Mouse (Mus musculus) heart, embryonic 11.5 days (tissue): Measurements from ENCODE around the gene Birc6. TPM values are rescaled to one million over a fixed set of nuclear protein-coding genes. Genes with fewer than 3 reads are reported as not detected.

Experiments used
- ATAC-seq: fragments of 200-750 bp; cut with Nextera tagmentation; replicated peaks from 2 replicates; pipeline ENCODE4 v1.8.0; 2017; ENCODE audit warnings: moderate library complexity; ENCODE audit not compliant: insufficient number of reproducible peaks, low FRiP score, low TSS enrichment
- H3K27ac ChIP-seq: fragments of 300-500 bp; sonication (generic); 2 replicates; pipeline ENCODE4 v1.5.1; 2014; ENCODE audit warnings: mild to moderate bottlenecking, low read depth, low read length
- H3K27me3 ChIP-seq: fragments of 300-500 bp; sonication (generic); 2 replicates; pipeline ENCODE4 v1.6.1; 2014; ENCODE audit warnings: mild to moderate bottlenecking, low read length, mixed read lengths; ENCODE audit not compliant: control insufficient read depth, insufficient read depth
- H3K36me3 ChIP-seq: fragments of 300-500 bp; sonication (generic); 2 replicates; pipeline ENCODE4 v1.6.1; 2014; ENCODE audit warnings: mild to moderate bottlenecking, low read length, moderate library complexity, mixed read lengths; ENCODE audit not compliant: control insufficient read depth, insufficient read depth
- H3K4me1 ChIP-seq: fragments of 300-500 bp; sonication (generic); 2 replicates; pipeline ENCODE4 v1.6.1; 2014; ENCODE audit warnings: low read length; ENCODE audit not compliant: control insufficient read depth, insufficient read depth
- H3K4me2 ChIP-seq: fragments of 300-500 bp; sonication (generic); 2 replicates; pipeline ENCODE4 v1.6.1; 2014; ENCODE audit warnings: mild to moderate bottlenecking, moderate library complexity
- H3K4me3 ChIP-seq: fragments of 300-500 bp; sonication (generic); 2 replicates; pipeline ENCODE4 v1.5.1; 2014; ENCODE audit warnings: low read depth, low read length
- H3K9ac ChIP-seq: fragments of 300-500 bp; sonication (generic); 2 replicates; pipeline ENCODE4 v1.6.1; 2014; ENCODE audit warnings: mild to moderate bottlenecking, low read depth, low read length, moderate library complexity
- H3K9me3 ChIP-seq: fragments of 300-500 bp; sonication (generic); replicated peaks from 2 replicates; pipeline ENCODE4 v1.6.1; 2016; ENCODE audit warnings: low read length; ENCODE audit not compliant: control insufficient read depth
- WGBS: fragments of 180-500 bp; shearing (Covaris S2); extraction: QIAGEN DNeasy Blood & Tissue Kit; methylation state at CpG from one replicate; pipeline ENCODE4 v1.1.7; 2014; ENCODE audit not compliant: insufficient replicate concordance; 5-methylcytosine and 5-hydroxymethylcytosine counted together
- polyA plus RNA-seq: library from polyadenylated mRNA; unstranded; fragments of >200 nt; fragmentation: Nextera tagmentation; extraction: Ambion mirVana; gene quantifications from 2 replicates; pipeline ENCODE4 v1.2.1, GENCODE M21; 2014

Gene Birc6
- polyA plus RNA-seq, 1 experiment from 2014 or later: 84.8 TPM

DNA sequence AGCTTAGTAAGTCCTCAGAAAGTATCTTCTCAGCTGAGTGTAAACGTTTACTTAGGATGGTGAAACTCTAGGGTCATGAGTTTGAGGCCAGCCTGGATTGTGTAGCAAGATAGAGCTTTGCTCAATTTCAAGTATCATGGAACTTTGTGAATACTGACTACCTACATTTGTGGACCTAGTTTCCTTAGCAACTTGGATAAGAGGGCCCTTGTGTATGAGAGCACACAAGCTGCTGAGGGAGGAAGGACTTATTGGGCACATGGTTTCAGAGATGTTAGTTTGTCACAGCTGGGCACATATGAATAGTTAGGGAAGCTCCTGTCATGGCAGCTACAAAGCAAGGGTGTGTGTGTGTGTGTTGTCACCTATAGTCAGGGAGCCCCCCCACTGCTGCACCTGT lies 52.6 kb downstream of the Birc6 start:
- Histone ChIP-seq H3K9me3 (no peaks in the 10 kb centered on the region), H3K4me1 (peaks cover 2% of the 10 kb centered on the region; the same call in 1 of the 2 replicates), H3K27me3 (no peaks in the 10 kb centered on the region), H3K36me3 (peaks cover 15% of the 10 kb centered on the region), H3K9ac (no peak overlapping the region), H3K27ac (no peak overlapping the region), H3K4me2 (no peak overlapping the region), H3K4me3 (no peak overlapping the region)
- no peak for ATAC-seq
- WGBS: 87% methylated on average over 1 of the region's 1 CpGs

DNA sequence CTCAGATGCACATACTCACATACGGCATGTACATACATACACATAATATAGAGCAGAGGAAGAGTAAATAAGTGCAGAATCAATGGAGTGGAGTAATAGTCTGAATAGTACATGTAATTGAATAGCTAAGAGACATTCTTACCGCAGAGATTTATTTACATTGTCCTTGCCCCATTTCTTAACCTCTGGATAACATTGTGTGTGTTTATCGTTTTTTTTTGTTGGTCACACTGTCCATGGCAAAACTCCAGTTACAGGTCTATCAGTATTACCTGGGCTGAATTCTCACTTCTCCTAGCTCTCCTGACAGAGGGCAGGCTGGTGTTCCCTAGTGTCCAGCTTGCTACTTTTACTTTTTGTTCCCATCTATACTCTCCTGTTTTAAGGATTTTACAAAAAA lies 58.7 kb downstream of the Birc6 start:
- 90% methylated on average over 3 of the region's 3 CpGs for WGBS
- Histone ChIP-seq H3K4me3 (no peak overlapping the region), H3K9ac (no peak overlapping the region), H3K9me3 (no peaks in the 10 kb centered on the region), H3K27ac (no peak overlapping the region), H3K4me1 (no peaks in the 10 kb centered on the region), H3K4me2 (no peak overlapping the region), H3K27me3 (no peaks in the 10 kb centered on the region), H3K36me3 (peaks cover 6% of the 10 kb centered on the region; the same call in 1 of the 2 replicates)
- no peak for ATAC-seq

DNA sequence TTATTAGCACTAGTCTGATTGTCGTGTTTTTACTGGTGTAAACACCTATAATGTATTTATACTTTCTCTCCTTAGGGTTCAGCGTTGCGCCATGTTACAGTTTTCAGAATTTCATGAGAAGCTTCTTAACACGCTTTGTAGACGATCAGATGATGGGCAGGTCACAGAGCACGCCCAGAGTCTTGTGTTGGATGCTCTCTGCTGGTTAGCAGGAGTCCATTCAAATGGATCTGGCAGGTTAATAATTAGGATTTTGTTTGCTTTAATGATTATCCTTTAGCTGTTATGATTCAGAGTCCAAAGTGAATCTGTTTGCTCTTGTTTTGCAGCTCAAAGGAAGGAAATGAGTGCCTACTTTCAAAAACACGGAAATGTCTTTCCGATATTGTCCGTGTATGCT lies 70.8 kb downstream of the Birc6 start:
- no peaks in the 10 kb centered on the region for H3K27me3 ChIP-seq
- WGBS: 96% methylated on average over 9 of the region's 9 CpGs
- H3K9me3 ChIP-seq: no peaks in the 10 kb centered on the region
- no peak overlapping the region for H3K9ac ChIP-seq
- H3K4me3 ChIP-seq: no peak overlapping the region
- no peak overlapping the region for H3K4me2 ChIP-seq
- H3K27ac ChIP-seq: no peak overlapping the region
- H3K4me1 ChIP-seq: no peaks in the 10 kb centered on the region
- peaks cover 23% of the 10 kb centered on the region for H3K36me3 ChIP-seq
- ATAC-seq: no peak

DNA sequence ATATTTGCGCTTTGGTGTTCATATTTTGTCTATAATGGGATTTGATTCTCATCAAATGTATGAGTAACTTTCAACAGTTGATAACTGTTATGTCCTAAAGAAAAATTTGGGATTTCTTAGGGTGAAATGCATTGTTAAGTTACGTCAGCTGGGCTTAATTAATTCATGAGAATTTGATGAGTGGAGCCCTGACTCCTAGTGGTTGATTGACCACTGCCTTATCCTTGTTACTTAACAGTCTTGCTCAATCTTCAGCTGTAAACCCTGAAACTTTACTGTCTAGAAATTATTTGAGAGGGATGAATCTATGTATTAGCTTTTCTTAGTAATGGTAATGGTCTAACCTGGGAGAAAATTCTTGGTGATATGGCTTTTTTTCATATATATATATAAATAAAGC lies 71.3 kb downstream of the Birc6 start:
- Histone ChIP-seq H3K36me3 (peaks cover 21% of the 10 kb centered on the region), H3K4me3 (no peak overlapping the region), H3K9ac (no peak overlapping the region), H3K4me2 (no peak overlapping the region), H3K27ac (no peak overlapping the region), H3K4me1 (no peaks in the 10 kb centered on the region), H3K27me3 (no peaks in the 10 kb centered on the region), H3K9me3 (no peaks in the 10 kb centered on the region)
- ATAC-seq: no peak
- WGBS: 97% methylated on average over 2 of the region's 2 CpGs

DNA sequence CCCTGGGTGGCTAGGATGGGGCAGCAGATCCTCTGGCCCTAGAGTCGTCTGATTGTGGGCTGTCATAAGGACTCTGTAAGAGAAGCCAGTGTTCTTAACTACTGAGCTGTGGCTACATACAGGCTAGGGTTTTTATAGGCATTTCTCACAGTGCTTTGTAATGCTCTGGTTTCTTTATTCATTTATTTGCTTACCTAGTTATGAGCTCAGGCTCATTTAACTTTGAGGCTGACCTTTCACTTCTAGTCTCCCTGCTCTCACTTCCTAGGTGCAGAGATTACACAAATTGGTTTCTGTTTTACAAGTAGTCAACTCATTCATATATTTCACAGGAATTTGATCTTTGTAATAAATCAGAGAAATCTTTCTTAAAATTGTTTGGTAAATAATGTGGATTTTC lies 73.1 kb downstream of the Birc6 start:
- ATAC-seq: no peak
- Histone ChIP-seq H3K27ac (no peak overlapping the region), H3K9ac (no peak overlapping the region), H3K27me3 (no peaks in the 10 kb centered on the region), H3K36me3 (peaks cover 19% of the 10 kb centered on the region), H3K4me2 (no peak overlapping the region), H3K9me3 (no peaks in the 10 kb centered on the region), H3K4me1 (no peaks in the 10 kb centered on the region), H3K4me3 (no peak overlapping the region)
- 77% methylated on average over 1 of the region's 1 CpGs for WGBS

DNA sequence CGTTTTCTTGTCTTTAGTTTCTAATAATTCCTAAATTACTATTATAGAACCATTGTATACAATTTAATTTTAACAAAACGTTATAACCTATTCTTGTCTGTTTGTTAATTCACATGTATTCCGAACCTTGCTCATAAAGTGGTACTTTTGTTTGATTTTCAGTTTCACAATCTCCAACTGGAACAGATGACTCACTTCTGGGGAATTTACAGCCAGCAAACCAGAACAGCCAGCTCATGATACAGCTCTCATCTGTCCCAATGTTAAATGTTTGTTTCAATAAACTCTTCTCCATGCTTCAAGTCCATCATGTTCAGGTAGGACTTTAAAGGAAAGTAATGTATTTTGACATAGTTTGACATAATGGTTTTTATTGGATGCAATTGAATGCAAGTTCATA lies 102.7 kb downstream of the Birc6 start:
- H3K9ac ChIP-seq: no peak overlapping the region
- H3K27ac ChIP-seq: no peak overlapping the region
- 81% methylated on average over 3 of the region's 3 CpGs for WGBS
- H3K4me2 ChIP-seq: no peak overlapping the region
- H3K36me3 ChIP-seq: peaks cover 24% of the 10 kb centered on the region
- no peak for ATAC-seq
- H3K4me3 ChIP-seq: no peak overlapping the region
- no peaks in the 10 kb centered on the region for H3K4me1 ChIP-seq
- H3K9me3 ChIP-seq: no peaks in the 10 kb centered on the region
- no peaks in the 10 kb centered on the region for H3K27me3 ChIP-seq

DNA sequence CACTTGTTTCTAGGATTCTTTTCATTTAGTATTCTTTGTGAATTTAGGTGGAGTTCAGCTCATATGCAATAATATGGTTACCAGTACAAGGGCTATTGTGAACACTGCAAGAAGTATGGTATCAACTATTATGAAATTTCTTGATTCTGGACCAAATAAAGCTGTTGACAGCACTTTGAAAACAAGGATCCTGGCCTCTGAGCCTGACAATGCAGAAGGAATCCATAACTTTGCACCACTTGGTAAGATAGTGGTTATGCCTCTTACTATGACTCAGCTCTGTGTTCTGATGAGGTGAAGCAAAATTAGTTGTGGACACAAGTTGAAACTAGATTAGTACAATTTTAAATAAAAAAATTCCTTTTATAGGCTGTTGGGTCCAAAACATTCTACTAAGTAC lies 114.3 kb downstream of the Birc6 start:
- Histone ChIP-seq H3K27ac (no peak overlapping the region), H3K9ac (no peak overlapping the region), H3K4me1 (no peaks in the 10 kb centered on the region), H3K36me3 (peaks cover 28% of the 10 kb centered on the region), H3K27me3 (no peaks in the 10 kb centered on the region), H3K4me3 (no peak overlapping the region), H3K9me3 (no peaks in the 10 kb centered on the region), H3K4me2 (no peak overlapping the region)
- ATAC-seq: no peak

DNA sequence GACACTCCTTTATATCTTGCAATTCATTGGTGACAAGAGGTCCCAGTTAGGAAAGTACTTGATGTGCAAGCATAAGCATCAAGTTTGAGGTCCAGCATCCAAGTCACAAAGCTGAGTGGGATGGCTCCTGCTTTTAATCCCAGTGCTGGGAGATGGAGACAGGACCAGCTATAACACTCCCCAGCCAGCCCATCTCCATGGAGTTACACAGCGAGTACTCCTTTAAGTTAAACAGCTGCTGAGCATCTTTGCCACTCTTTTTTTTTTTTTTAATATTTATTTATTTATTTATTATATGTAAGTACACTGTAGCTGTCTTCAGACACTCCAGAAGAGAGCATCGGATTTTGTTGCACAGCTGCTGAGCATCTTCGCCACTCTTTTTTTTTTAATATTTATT lies 130.3 kb downstream of the Birc6 start:
- over 99% methylated on average over 3 of the region's 3 CpGs for WGBS
- no peaks in the 10 kb centered on the region for H3K27me3 ChIP-seq
- H3K36me3 ChIP-seq: peaks cover 25% of the 10 kb centered on the region

DNA sequence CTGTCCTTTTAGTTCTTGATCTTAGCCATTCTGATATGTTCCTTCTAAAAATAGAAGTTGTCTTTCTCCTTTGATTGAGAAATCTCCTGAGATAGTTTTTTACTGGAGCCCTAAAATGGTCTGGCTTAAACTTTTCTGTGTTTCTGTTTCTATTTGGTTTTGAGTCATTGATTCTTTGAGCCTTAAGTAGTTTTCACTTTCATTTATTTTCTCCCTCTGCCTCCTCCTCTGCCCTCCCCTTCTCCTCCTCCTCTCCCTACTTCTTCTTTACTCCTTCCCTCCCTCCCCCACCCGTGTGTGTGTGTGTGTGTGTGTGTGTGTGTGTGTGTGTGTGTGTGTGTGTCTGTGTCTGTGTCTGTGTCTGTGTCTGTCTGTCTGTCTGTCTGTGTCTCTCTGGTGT lies 139.9 kb downstream of the Birc6 start:
- no peak overlapping the region for H3K9ac ChIP-seq
- H3K9me3 ChIP-seq: no peaks in the 10 kb centered on the region
- H3K27ac ChIP-seq: no peak overlapping the region
- H3K4me2 ChIP-seq: no peak overlapping the region
- H3K36me3 ChIP-seq: peaks cover 19% of the 10 kb centered on the region
- no peaks in the 10 kb centered on the region for H3K4me1 ChIP-seq
- H3K4me3 ChIP-seq: no peak overlapping the region
- ATAC-seq: no peak
- 83% methylated on average over 1 of the region's 1 CpGs for WGBS
- H3K27me3 ChIP-seq: no peaks in the 10 kb centered on the region

More for the DNA sequence above, 130.3 kb downstream of the Birc6 start:
- H3K27ac ChIP-seq: no peak overlapping the region
- H3K4me1 ChIP-seq: no peaks in the 10 kb centered on the region
- H3K9me3 ChIP-seq: no peaks in the 10 kb centered on the region
- H3K4me2 ChIP-seq: no peak overlapping the region
- no peak for ATAC-seq
- H3K4me3 ChIP-seq: no peak overlapping the region
- no peak overlapping the region for H3K9ac ChIP-seq
